Comparison of ENCODE assay signal across 7 mouse cellular contexts in the genomic region with DNA sequence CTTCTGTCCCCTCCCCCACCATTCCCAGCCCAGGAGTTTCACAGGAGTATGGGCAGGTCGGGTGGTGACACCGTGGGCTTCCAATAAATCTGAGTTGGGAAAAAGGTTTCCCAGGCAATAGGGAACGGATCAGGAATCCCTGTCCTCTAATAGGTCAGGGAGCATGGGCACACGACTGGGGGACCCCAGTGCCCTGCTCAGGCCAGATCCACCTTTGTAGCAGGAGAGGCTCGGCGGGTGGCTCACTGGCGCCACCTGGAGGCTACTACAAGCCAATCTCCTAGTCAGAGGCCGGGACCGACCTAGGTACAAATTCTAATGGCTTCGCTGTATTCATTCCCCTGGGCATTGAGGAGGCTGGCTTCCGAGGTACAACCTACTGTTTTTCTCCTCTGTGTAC. TPM values are rescaled to one million over a fixed set of nuclear protein-coding genes. Genes with fewer than 3 reads are reported as not detected.
A peak's percentile ranks its signal among the peaks of the same experiment; 100 is the strongest.
DNase-seq lines count a peak whose midpoint lies in the region; ATAC-seq lines count a peak whose summit lies in the region.

No protein-coding gene starts in this region.

- peak; percentile 75 for ATAC-seq in midbrain, embryonic 11.5 days (ENCODE audit: low FRiP score)

- peak; percentile 74 for DNase-seq in T-cell, adult 2 months (ENCODE audit: low spot score)
- peak; percentile 25 for DNase-seq in cerebellum, adult 8-10 months
- peak; percentile 41 to 48 for DNase-seq in frontal cortex, postnatal 25 days (ENCODE audit: low spot score in 2 of 2)
- DNase-seq in induced T-regulatory cell, adult 2 months (ENCODE audit: low read depth), result peak; percentile 79
- DNase-seq in limb, embryonic 10.5 days (ENCODE audit: low spot score), result peak; percentile 87
- peak; percentile 95 for DNase-seq in midbrain, embryonic 11.5 days (ENCODE audit: low spot score, missing footprints)
- peak; percentile 50 for DNase-seq in skeletal muscle tissue, adult 2 months (ENCODE audit: low read depth, low spot score)

- WGBS in limb, embryonic 10.5 days, result 3% methylated on average over 11 of the region's 11 CpGs
- WGBS in midbrain, embryonic 11.5 days, result 5% methylated on average over 11 of the region's 11 CpGs

- H3K4me2 ChIP-seq in midbrain, embryonic 11.5 days, result no peak overlapping the region

- 0 out of 2 replicates have a peak, but pooled peaks cover 2% of the 10 kb centered on the region for H3K9me3 ChIP-seq in limb, embryonic 10.5 days (replicated peaks)
- H3K9me3 ChIP-seq in midbrain, embryonic 11.5 days (ENCODE audit: control insufficient read depth, low read length), result no peaks in the 10 kb centered on the region; the same call in 1 of the 2 replicates

- H3K4me1 ChIP-seq in limb, embryonic 10.5 days, result peaks cover 8% of the 10 kb centered on the region
- H3K4me1 ChIP-seq in midbrain, embryonic 11.5 days (ENCODE audit: control insufficient read depth, insufficient read depth, low read length), result no peaks in the 10 kb centered on the region

- H3K27me3 ChIP-seq in limb, embryonic 10.5 days (ENCODE audit: low read depth, poor library complexity, severe bottlenecking), result peaks cover 53% of the 10 kb centered on the region
- peaks cover 9% of the 10 kb centered on the region; the same call in 1 of the 2 replicates for H3K27me3 ChIP-seq in midbrain, embryonic 11.5 days (ENCODE audit: control insufficient read depth, insufficient read depth, low read length)

- H3K27ac ChIP-seq in limb, embryonic 10.5 days, result no peak overlapping the region
- H3K27ac ChIP-seq in midbrain, embryonic 11.5 days (ENCODE audit: low read depth, low read length), result no peak overlapping the region

- no peak overlapping the region for H3K9ac ChIP-seq in midbrain, embryonic 11.5 days (ENCODE audit: low read length)

- H3K4me3 ChIP-seq in limb, embryonic 10.5 days, result no peak overlapping the region
- H3K4me3 ChIP-seq in midbrain, embryonic 11.5 days (ENCODE audit: low read depth, low read length), result no peak overlapping the region

- H3K36me3 ChIP-seq in limb, embryonic 10.5 days, result no peaks in the 10 kb centered on the region
- H3K36me3 ChIP-seq in midbrain, embryonic 11.5 days (ENCODE audit: control insufficient read depth, insufficient read depth, low read length), result no peaks in the 10 kb centered on the region

RNA-seq across cellular contexts. Expression of gene Gm19345, which starts 8.2 kb away (rescaled TPM):
- not detected in 2 replicates for polyA plus RNA-seq in limb, embryonic 10.5 days (2016; fragmentation: Nextera tagmentation; extraction: Ambion mirVana)
- 0.22 TPM in 1 of 2 replicates, not detected in the other for polyA plus RNA-seq in midbrain, embryonic 11.5 days (2014; fragmentation: Nextera tagmentation; extraction: Ambion mirVana)

RNA-seq across cellular contexts. Expression of gene Ceacam16, which starts 17.5 kb away (rescaled TPM):
- polyA plus RNA-seq in limb, embryonic 10.5 days (2016; fragmentation: Nextera tagmentation; extraction: Ambion mirVana), result not detected in 2 replicates
- polyA plus RNA-seq in midbrain, embryonic 11.5 days (2014; fragmentation: Nextera tagmentation; extraction: Ambion mirVana), result not detected in 2 replicates

RNA-seq across cellular contexts. Expression of gene Bcl3, which starts 21.0 kb away (rescaled TPM):
- 0.82 and 1.2 TPM in 2 replicates for polyA plus RNA-seq in limb, embryonic 10.5 days (2016; fragmentation: Nextera tagmentation; extraction: Ambion mirVana)
- polyA plus RNA-seq in midbrain, embryonic 11.5 days (2014; fragmentation: Nextera tagmentation; extraction: Ambion mirVana), result 0.47 and 0.67 TPM in 2 replicates

RNA-seq across cellular contexts. Expression of gene Ceacam19, which starts 44.2 kb away (rescaled TPM):
- polyA plus RNA-seq in limb, embryonic 10.5 days (2016; fragmentation: Nextera tagmentation; extraction: Ambion mirVana), result not detected in 2 replicates
- not detected in 2 replicates for polyA plus RNA-seq in midbrain, embryonic 11.5 days (2014; fragmentation: Nextera tagmentation; extraction: Ambion mirVana)

RNA-seq across cellular contexts. Expression of gene Cblc, which starts 47.0 kb away (rescaled TPM):
- 1.4 and 1.6 TPM in 2 replicates for polyA plus RNA-seq in limb, embryonic 10.5 days (2016; fragmentation: Nextera tagmentation; extraction: Ambion mirVana)
- not detected in 2 replicates for polyA plus RNA-seq in midbrain, embryonic 11.5 days (2014; fragmentation: Nextera tagmentation; extraction: Ambion mirVana)

Comparison
In these comparisons a context has a peak if more than half of its experiments do, and no peak if none do; other contexts are left out.
1. DNase-seq: peak in every context shown above with its lines; median percentile 95 in midbrain, embryonic 11.5 days; 87 in limb, embryonic 10.5 days; 79 in induced T-regulatory cell, adult 2 months; 74 in T-cell, adult 2 months; 50 in skeletal muscle tissue, adult 2 months; 44 in frontal cortex, postnatal 25 days; 25 in cerebellum, adult 8-10 months.